Mouse (Mus musculus): ENCODE measurements at regions not wholly inside any gene's neighbourhood (a gene's known extent, or its start where the extent isn't known, plus 50 kb on each side); places are given as distances from the start of the nearest gene placed in this dataset.

GRCm38 (mm10) chr9:41558456-41558855 lies 397.0 kb upstream of the Ubash3b start:
- TF ChIP-seq CTCF (IDR thresholded peaks at IDR 0.05; ENCODE audit: low read depth, low read length) = no peak
- no peak for TF ChIP-seq POLR2A (IDR thresholded peaks at IDR 0.05; ENCODE audit: borderline replicate concordance, low read depth, low read length)
